Mouse (Mus musculus) monocyte, adult 59 days (primary cell): ENCODE measurements around the gene Cib1. TPM values are rescaled to one million over a fixed set of nuclear protein-coding genes. Genes with fewer than 3 reads are reported as not detected.

Source experiments
- total RNA-seq, 2 experiments: library from RNA; stranded (reverse); gene quantifications; one replicate each; pipeline ENCODE4 v1.2.4; 2023

The Cib1 gene
- 100 to 1,000 TPM in 1 of 2 experiments, 10 to 100 TPM in 1; 99.5 to 121 TPM for total RNA-seq

GRCm38 (mm10) chr7:80232489-80233029 is at the start of gene Cib1, which contains the start of gene Gdpgp1:
TSS of gene Cib1 (minus strand) at chr7:80232813.
TSS of gene Gdpgp1 (plus strand) at chr7:80232865.

GRCm38 (mm10) chr7:80268897-80269750 is 36.5 kb upstream of the Cib1 start, which contains the start of gene Vps33b:
TSS of gene Vps33b (plus strand) at chr7:80269649.

GRCm38 (mm10) chr7:80260625-80261371 is 28.2 kb upstream of the Cib1 start, which contains the start of gene Ngrn:
TSS of gene Ngrn (plus strand) at chr7:80261215.

GRCm38 (mm10) chr7:80246148-80246721 is 13.6 kb upstream of the Cib1 start, which contains the start of gene Ttll13:
TSS of gene Ttll13 (plus strand) at chr7:80246376.

GRCm38 (mm10) chr7:80186531-80187296 is 45.9 kb downstream of the Cib1 start, which contains the start of gene Sema4b:
TSS of gene Sema4b (plus strand) at chr7:80186841.

Other genes starting within 250 kb of the Cib1 start
- 100 to 1,000 TPM; 325 to 334 TPM for gene Zfp710, start 208.0 kb downstream of the Cib1 start, total RNA-seq
- 10 to 100 TPM; 46.3 to 53.6 TPM for gene Idh2, start 117.4 kb downstream of the Cib1 start, total RNA-seq
- 10 to 100 TPM; 45.6 to 47.6 TPM for gene Sema4b, start 46.0 kb downstream of the Cib1 start, total RNA-seq
- gene Gdpgp1, start 52 bp upstream of the Cib1 start, total RNA-seq: 1 to 10 TPM; 3.2 to 3.3 TPM
- gene Ttll13, start 13.6 kb upstream of the Cib1 start, total RNA-seq: under 1 TPM in 1 of 2 experiments, not detected in 1; 0.31 TPM
- 10 to 100 TPM; 12.7 to 16.3 TPM for gene Ngrn, start 28.4 kb upstream of the Cib1 start, total RNA-seq
- gene Vps33b, start 36.8 kb upstream of the Cib1 start, total RNA-seq: 10 to 100 TPM; 16.9 to 19.1 TPM
- 1 to 10 TPM; 2.8 to 5.4 TPM for gene Prc1, start 61.6 kb upstream of the Cib1 start, total RNA-seq
- 1 to 10 TPM; 5.6 to 7.4 TPM for gene Rccd1, start 91.6 kb upstream of the Cib1 start, total RNA-seq
- 10 to 100 TPM; 49.7 to 51.2 TPM for gene Unc45a, start 108.2 kb upstream of the Cib1 start, total RNA-seq
- gene Hddc3, start 110.3 kb upstream of the Cib1 start, total RNA-seq: 1 to 10 TPM; 6.3 to 8.1 TPM
- gene Man2a2, start 138.6 kb upstream of the Cib1 start, total RNA-seq: 10 to 100 TPM; 58.5 to 59.3 TPM
- gene Fes, start 155.1 kb upstream of the Cib1 start, total RNA-seq: 100 to 1,000 TPM; 460 to 463 TPM
- gene Furin, start 172.6 kb upstream of the Cib1 start, total RNA-seq: 100 to 1,000 TPM; 207 to 214 TPM